8 mouse cellular contexts compared by ENCODE assay signal in the genomic region with DNA sequence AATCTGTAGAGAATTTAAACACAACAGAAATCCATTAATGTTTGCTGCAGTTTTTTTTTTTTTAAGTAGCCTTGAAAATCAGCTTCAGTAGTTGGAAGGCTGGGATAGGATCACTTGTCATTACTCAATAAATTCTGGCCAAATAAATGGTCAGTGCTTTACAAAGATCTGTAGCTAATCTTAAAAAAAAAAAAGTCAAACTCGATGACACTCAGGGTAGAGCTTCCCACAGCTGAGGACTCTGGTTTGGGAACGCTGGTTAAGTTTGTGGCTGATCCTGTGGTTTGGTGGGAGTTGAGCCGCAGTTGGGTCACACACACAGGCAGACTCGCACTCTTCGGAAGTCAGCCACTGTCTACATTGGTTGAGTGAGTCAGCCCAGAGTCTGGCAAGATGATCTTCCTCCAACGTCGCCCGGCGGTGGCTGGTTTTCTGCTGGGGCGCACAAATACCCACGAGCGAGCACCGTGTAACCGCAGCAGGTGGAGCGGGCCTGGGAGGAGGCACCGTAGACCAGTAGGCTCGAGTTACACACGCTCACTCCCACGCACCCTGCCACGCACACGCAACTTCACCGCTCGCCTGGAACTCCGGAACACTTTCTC.
DNase-seq lines count a peak whose midpoint lies in the region; ATAC-seq and TF ChIP-seq lines count a peak whose summit lies in the region.

No protein-coding gene starts in this region.

- under 1% methylated on average over 24 of the region's 24 CpGs for WGBS in forebrain, embryonic 15.5 days
- WGBS in hindbrain, embryonic 12.5 days, result under 1% methylated on average over 24 of the region's 24 CpGs
- under 1% methylated on average over 24 of the region's 24 CpGs for WGBS in midbrain, embryonic 16.5 days

- no peaks in the 10 kb centered on the region for H3K9me3 ChIP-seq in E14TG2a.4 (ENCODE audit: low read length)
- H3K9me3 ChIP-seq in forebrain, embryonic 15.5 days, result no peaks in the 10 kb centered on the region
- H3K9me3 ChIP-seq in hindbrain, embryonic 12.5 days (replicated peaks), result no peaks in the 10 kb centered on the region
- no peaks in the 10 kb centered on the region for H3K9me3 ChIP-seq in midbrain, embryonic 16.5 days (replicated peaks; ENCODE audit: control insufficient read depth, low read length, poor library complexity, severe bottlenecking)

- peak; percentile 50 for DNase-seq in adrenal gland, postnatal 25 days
- peak; percentile 69 for DNase-seq in liver
- DNase-seq in thymus, postnatal 10 days (ENCODE audit: low spot score in 2 of 2), result peak; percentile 68 to 71
- no peak for DNase-seq in ovary, postnatal 14 days (ENCODE audit: low spot score)

- H3K36me3 ChIP-seq in E14TG2a.4 (ENCODE audit: insufficient read depth, low read length), result no peaks in the 10 kb centered on the region
- no peaks in the 10 kb centered on the region for H3K36me3 ChIP-seq in forebrain, embryonic 15.5 days
- H3K36me3 ChIP-seq in hindbrain, embryonic 12.5 days, result no peaks in the 10 kb centered on the region
- H3K36me3 ChIP-seq in midbrain, embryonic 16.5 days (ENCODE audit: control insufficient read depth, insufficient read depth, low read length), result no peaks in the 10 kb centered on the region

- no peak overlapping the region for H3K27ac ChIP-seq in forebrain, embryonic 15.5 days (replicated peaks)
- H3K27ac ChIP-seq in hindbrain, embryonic 12.5 days, result no peak overlapping the region
- H3K27ac ChIP-seq in midbrain, embryonic 16.5 days (ENCODE audit: low read length), result no peak overlapping the region

- ATAC-seq in forebrain, embryonic 15.5 days (replicated peaks), result no peak
- ATAC-seq in hindbrain, embryonic 12.5 days (ENCODE audit: low FRiP score), result no peak
- ATAC-seq in midbrain, embryonic 16.5 days, result no peak

- H3K4me1 ChIP-seq in E14TG2a.4 (replicated peaks; ENCODE audit: low read depth, low read length), result peaks cover 62% of the 10 kb centered on the region
- H3K4me1 ChIP-seq in forebrain, embryonic 15.5 days, result peaks cover 46% of the 10 kb centered on the region
- peaks cover 37% of the 10 kb centered on the region for H3K4me1 ChIP-seq in hindbrain, embryonic 12.5 days
- peaks cover 23% of the 10 kb centered on the region for H3K4me1 ChIP-seq in midbrain, embryonic 16.5 days (ENCODE audit: control insufficient read depth, insufficient read depth, low read length)

- H3K4me3 ChIP-seq in E14TG2a.4 (replicated peaks; ENCODE audit: low read length), result peak overlapping the region; percentile 88
- peak overlapping the region; percentile 48 for H3K4me3 ChIP-seq in forebrain, embryonic 15.5 days
- peak overlapping the region; percentile 54 for H3K4me3 ChIP-seq in hindbrain, embryonic 12.5 days
- H3K4me3 ChIP-seq in midbrain, embryonic 16.5 days (ENCODE audit: low read depth, low read length), result no peak overlapping the region

- H3K27me3 ChIP-seq in E14TG2a.4 (ENCODE audit: insufficient read depth, low read length), result peaks cover 75% of the 10 kb centered on the region
- H3K27me3 ChIP-seq in forebrain, embryonic 15.5 days, result peaks cover 86% of the 10 kb centered on the region
- H3K27me3 ChIP-seq in hindbrain, embryonic 12.5 days, result peaks cover 89% of the 10 kb centered on the region
- peaks cover 60% of the 10 kb centered on the region for H3K27me3 ChIP-seq in midbrain, embryonic 16.5 days (ENCODE audit: control insufficient read depth, insufficient read depth, low read depth, low read length)

- peak overlapping the region; percentile 90 for H3K4me2 ChIP-seq in forebrain, embryonic 15.5 days (replicated peaks)
- H3K4me2 ChIP-seq in hindbrain, embryonic 12.5 days (replicated peaks), result peak overlapping the region; percentile 99
- H3K4me2 ChIP-seq in midbrain, embryonic 16.5 days (ENCODE audit: low read length), result peak overlapping the region; percentile 66

- TF ChIP-seq CTCF in E14TG2a.4 (conservative IDR thresholded peaks at IDR 0.05; ENCODE audit: low read length), result no peak

- H3K9ac ChIP-seq in forebrain, embryonic 15.5 days (replicated peaks), result no peak overlapping the region
- no peak overlapping the region for H3K9ac ChIP-seq in hindbrain, embryonic 12.5 days
- no peak overlapping the region for H3K9ac ChIP-seq in midbrain, embryonic 16.5 days (ENCODE audit: low read depth, low read length)
